Comparison of ENCODE assay signal across 11 mouse cellular contexts in the genomic region with DNA sequence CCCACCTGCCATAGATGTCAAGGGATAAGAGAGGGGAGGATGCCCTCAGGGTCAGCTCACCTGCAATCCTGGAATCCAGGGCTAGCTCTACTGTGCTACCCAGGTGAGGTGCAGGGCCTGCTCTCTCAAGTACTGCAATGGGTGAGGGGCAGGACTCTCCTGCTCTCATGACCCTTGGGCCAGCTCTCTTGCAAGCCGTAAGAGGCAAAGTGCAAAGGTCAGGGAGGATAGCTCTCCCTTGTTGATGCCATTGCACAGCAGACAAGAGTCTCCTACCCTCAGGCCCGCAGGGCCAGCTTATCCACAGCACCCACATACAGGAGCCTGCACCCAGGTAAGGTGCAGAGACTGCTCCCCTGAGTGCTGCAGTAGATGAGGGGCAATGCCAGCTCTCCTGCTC.
"Had no signal": no experiment of that assay in that cellular context is flagged by ENCODE, and none has a peak within 500 bp of the region (broad histone marks: within the 10 kb centered on the region; RNA-seq: fewer than 3 reads in every experiment).

No protein-coding gene starts in this region.

- H3K9me3 ChIP-seq: limb, embryonic 15.5 days had no signal

- DNase-seq: layer of hippocampus, adult 9-11 months; layer of hippocampus, postnatal 36 days; lung, adult 2 months; lung, postnatal 36 days; thymus, postnatal 14 days had no signal

- H3K4me2 ChIP-seq: limb, embryonic 15.5 days; midbrain, embryonic 13.5 days had no signal

- H3K9ac ChIP-seq: limb, embryonic 15.5 days; liver, embryonic 14.5 days; midbrain, embryonic 13.5 days had no signal

- H3K4me1 ChIP-seq: limb, embryonic 15.5 days; midbrain, embryonic 13.5 days had no signal

- H3K4me3 ChIP-seq: limb, embryonic 15.5 days; midbrain, embryonic 13.5 days had no signal

- H3K36me3 ChIP-seq: limb, embryonic 15.5 days; midbrain, embryonic 13.5 days had no signal

- ATAC-seq: hindbrain, postnatal 0 days; lung, postnatal 0 days; midbrain, embryonic 13.5 days had no signal

- H3K27me3 ChIP-seq: limb, embryonic 15.5 days; midbrain, embryonic 13.5 days had no signal

- H3K27ac ChIP-seq: hindbrain, postnatal 0 days; limb, embryonic 15.5 days; liver, embryonic 14.5 days; midbrain, embryonic 13.5 days; stomach, postnatal 0 days had no signal
